Mouse (Mus musculus): ENCODE results near the gene Itgb5.

The Itgb5 gene

GRCm38 (mm10) chr16:33989106-33989505, 159.6 kb downstream of the Itgb5 start:
- no peak for DNase-seq (ENCODE audit: low read depth)

- no peak for DNase-seq (ENCODE audit: low read depth)
Measured at GRCm38 (mm10) chr16:33990712-33991111, 161.2 kb downstream of the Itgb5 start.

GRCm38 (mm10) chr16:33994321-33994720, 164.9 kb downstream of the Itgb5 start:
- no peak for DNase-seq (ENCODE audit: low read depth)

GRCm38 (mm10) chr16:33995496-33995895, 166.0 kb downstream of the Itgb5 start:
- no peak for DNase-seq (ENCODE audit: low read depth)

GRCm38 (mm10) chr16:33996030-33996429, 166.6 kb downstream of the Itgb5 start:
- DNase-seq (ENCODE audit: low read depth) = peak; percentile 70

- DNase-seq (ENCODE audit: low read depth) = no peak
Measured at GRCm38 (mm10) chr16:33998011-33998410, 168.5 kb downstream of the Itgb5 start.
